Mouse (Mus musculus) ES-E14 (cell line): ENCODE data around the gene Cacng8.

ENCODE experiments used
- CHD2 ChIP-seq: IDR thresholded peaks from 2 replicates; pipeline ENCODE4 v1.6.1; 2014; ENCODE audit warnings: mild to moderate bottlenecking, low read depth, low read length, inconsistent platforms
- HCFC1 ChIP-seq: IDR thresholded peaks from 2 replicates; pipeline ENCODE4 v1.6.1; 2012; ENCODE audit warnings: low read length, inconsistent platforms, borderline replicate concordance; ENCODE audit not compliant: insufficient read depth
- MAFK ChIP-seq: IDR thresholded peaks from 2 replicates; pipeline ENCODE4 v1.6.1; 2014; ENCODE audit warnings: mild to moderate bottlenecking, low read depth, low read length, inconsistent platforms; ENCODE audit not compliant: insufficient read depth
- ZC3H11A ChIP-seq: IDR thresholded peaks from 2 replicates; pipeline ENCODE4 v1.6.1; 2012; ENCODE audit warnings: low read depth, mild to moderate bottlenecking, inconsistent platforms, low read length, borderline replicate concordance
- ZNF384 ChIP-seq: IDR thresholded peaks from 2 replicates; pipeline ENCODE4 v1.6.1; 2012; ENCODE audit warnings: low read depth, low read length, inconsistent platforms

GRCm38 (mm10) chr7:3415378-3415777, 24.9 kb downstream of the Cacng8 start:
- no peak for TF ChIP-seq ZNF384
- no peak for TF ChIP-seq ZC3H11A
- no peak for TF ChIP-seq CHD2
- no peak for TF ChIP-seq HCFC1
- no peak for TF ChIP-seq MAFK
